Mouse (Mus musculus) megakaryocyte, embryonic 14.5 days (primary cell): ENCODE data around the gene Vwa7. TPM values are rescaled to one million over a fixed set of nuclear protein-coding genes. Genes with fewer than 3 reads are reported as not detected.
"Not testable (repeated sequence)": the region's sequence is repeated elsewhere in the genome, so short reads cannot be mapped to it uniquely, and the experiment has no call there.

Experiments
- H3K27me3 ChIP-seq: replicated peaks from 2 replicates; pipeline ENCODE3; 2012; ENCODE audit warnings: inconsistent platforms
- H3K36me3 ChIP-seq: replicated peaks from 2 replicates; pipeline ENCODE3; 2012; ENCODE audit warnings: low read length, inconsistent platforms, mixed read lengths
- H3K4me1 ChIP-seq: 2 replicates; pipeline ENCODE4 v1.6.1; 2012; ENCODE audit warnings: inconsistent platforms
- H3K4me3 ChIP-seq: replicated peaks from 2 replicates; pipeline ENCODE3; 2012; ENCODE audit warnings: moderate library complexity, mild to moderate bottlenecking, inconsistent platforms
- H3K9me3 ChIP-seq: 2 replicates; pipeline ENCODE4 v1.6.1; 2012; ENCODE audit warnings: inconsistent platforms
- FLI1 ChIP-seq: IDR thresholded peaks from 2 replicates; pipeline ENCODE4 v1.6.1; 2012; ENCODE audit warnings: low read length, inconsistent platforms, mixed read lengths
- GATA1 ChIP-seq: IDR thresholded peaks from 3 replicates; pipeline ENCODE4 v1.6.1; 2012; ENCODE audit warnings: mixed read lengths, low read length, inconsistent platforms, borderline replicate concordance
- polyA plus RNA-seq: library from polyadenylated mRNA; stranded (reverse); fragments of >175 nt; gene quantifications from 2 replicates; pipeline ENCODE4 v1.2.3, GENCODE M21; 2012; ENCODE audit warnings: low replicate concordance; ENCODE audit not compliant: insufficient read depth

The Vwa7 gene
- 0.38 and 0.40 TPM in 2 replicates for polyA plus RNA-seq

DNA sequence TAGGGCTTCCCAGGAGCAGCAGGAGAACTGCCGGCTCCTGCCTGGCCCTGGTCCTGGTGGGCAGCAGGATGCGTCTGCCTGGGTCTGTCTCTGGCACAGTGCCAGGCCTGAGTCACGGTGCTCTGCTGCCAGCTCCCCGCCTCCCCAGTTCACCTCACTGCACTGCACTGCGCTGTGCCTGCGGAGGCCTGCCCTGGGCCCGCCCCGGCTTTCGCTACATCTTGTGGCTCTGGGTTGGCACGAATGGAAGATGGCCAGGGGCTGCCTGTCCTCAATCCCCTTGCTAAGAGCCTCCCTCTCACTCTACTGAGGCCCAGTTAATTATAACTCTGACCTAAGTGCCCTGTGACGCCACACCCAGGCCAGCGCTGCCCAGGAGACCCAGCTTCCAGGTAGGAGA is at the start of gene Vwa7:
Gene Vwa7, plus strand, starts transcription at position 204 of the 400 bp plus-strand sequence.
- Histone ChIP-seq H3K36me3 (peaks cover 62% of the 10 kb centered on the region), H3K4me1 (peaks cover 54% of the 10 kb centered on the region), H3K4me3 (no peak within 1 kb of the TSS), H3K9me3 (no peaks in the 10 kb centered on the region), H3K27me3 (peaks cover 13% of the 10 kb centered on the region)
- TF ChIP-seq FLI1: no peak
- no peak for TF ChIP-seq GATA1

DNA sequence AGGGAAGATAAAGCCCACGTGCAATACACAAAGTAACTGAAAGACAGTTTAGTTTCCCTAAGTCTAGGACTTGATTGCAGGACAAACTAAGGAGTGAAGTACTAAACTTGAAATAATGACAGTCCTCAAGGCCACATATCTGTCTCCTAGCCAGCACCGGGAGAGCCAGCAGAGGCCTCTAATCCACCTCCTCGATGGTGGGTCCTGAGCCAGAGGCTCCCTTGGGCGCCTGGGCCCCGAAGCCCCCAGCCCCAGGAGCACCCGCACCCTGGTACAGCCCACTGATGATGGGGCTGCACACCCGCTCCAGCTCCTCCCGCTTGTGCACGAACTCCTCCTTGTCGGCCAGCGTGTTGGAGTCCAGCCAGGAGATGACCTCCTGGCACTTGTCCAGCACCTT is 46.6 kb upstream of the Vwa7 start, which contains the start of gene Gm20481:
Gene Gm20481, plus strand, starts transcription at position 91 of the 400 bp plus-strand sequence.
- H3K36me3 ChIP-seq: not testable (repeated sequence)
- peaks cover 57% of the 10 kb centered on the region for H3K27me3 ChIP-seq

DNA sequence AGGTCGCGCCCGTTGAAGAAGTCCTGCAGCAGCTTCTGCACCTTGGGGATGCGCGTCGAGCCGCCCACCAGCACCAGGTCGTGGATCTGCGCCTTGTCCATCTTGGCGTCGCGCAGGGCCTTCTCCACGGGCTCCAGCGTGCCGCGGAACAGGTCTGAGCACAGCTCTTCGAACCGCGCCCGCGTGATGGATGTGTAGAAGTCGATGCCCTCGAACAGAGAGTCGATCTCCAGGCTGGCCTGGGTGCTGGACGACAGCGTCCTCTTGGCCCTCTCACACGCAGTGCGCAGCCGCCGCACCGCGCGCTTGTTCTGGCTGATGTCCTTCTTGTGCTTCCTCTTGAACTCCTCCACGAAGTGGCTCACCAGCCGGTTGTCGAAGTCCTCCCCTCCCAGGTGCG is 45.5 kb upstream of the Vwa7 start:
- H3K27me3 ChIP-seq: peaks cover 54% of the 10 kb centered on the region

More for the DNA sequence above, 46.6 kb upstream of the Vwa7 start, which contains the start of gene Gm20481:
- H3K9me3 ChIP-seq, H3K4me3 ChIP-seq: not testable (repeated sequence)
- peaks cover 27% of the 10 kb centered on the region for H3K4me1 ChIP-seq

GRCm38 (mm10) chr17:34971694-34972068 is 44.7 kb upstream of the Vwa7 start:
- not testable (repeated sequence) for H3K36me3 ChIP-seq, H3K4me3 ChIP-seq, H3K9me3 ChIP-seq
- Histone ChIP-seq H3K27me3 (peaks cover 50% of the 10 kb centered on the region), H3K4me1 (peaks cover 22% of the 10 kb centered on the region)

More for the DNA sequence above, 45.5 kb upstream of the Vwa7 start:
- not testable (repeated sequence) for H3K9me3 ChIP-seq, H3K4me3 ChIP-seq, H3K36me3 ChIP-seq
- peaks cover 20% of the 10 kb centered on the region for H3K4me1 ChIP-seq

- peak within 1 kb of the TSS; percentile 90 for H3K4me3 ChIP-seq
- peaks cover 22% of the 10 kb centered on the region for H3K4me1 ChIP-seq
- not testable (repeated sequence) for H3K9me3 ChIP-seq, H3K36me3 ChIP-seq
- peaks cover 50% of the 10 kb centered on the region for H3K27me3 ChIP-seq
Measured at GRCm38 (mm10) chr17:34972069-34972749, 44.2 kb upstream of the Vwa7 start, which contains the start of the genes Hspa1a and Hspa1l. Gene Hspa1a (minus strand): TSS chr17:34972156. Gene Hspa1l (plus strand): TSS chr17:34972703.

- peaks cover 30% of the 10 kb centered on the region for H3K27me3 ChIP-seq
- no peak overlapping the region for H3K4me3 ChIP-seq
- H3K9me3 ChIP-seq: no peaks in the 10 kb centered on the region
- peaks cover 17% of the 10 kb centered on the region for H3K4me1 ChIP-seq
- H3K36me3 ChIP-seq: no peaks in the 10 kb centered on the region
- TF ChIP-seq FLI1: no peak
- TF ChIP-seq GATA1: no peak
Measured at GRCm38 (mm10) chr17:34975581-34976492, 40.5 kb upstream of the Vwa7 start.

DNA sequence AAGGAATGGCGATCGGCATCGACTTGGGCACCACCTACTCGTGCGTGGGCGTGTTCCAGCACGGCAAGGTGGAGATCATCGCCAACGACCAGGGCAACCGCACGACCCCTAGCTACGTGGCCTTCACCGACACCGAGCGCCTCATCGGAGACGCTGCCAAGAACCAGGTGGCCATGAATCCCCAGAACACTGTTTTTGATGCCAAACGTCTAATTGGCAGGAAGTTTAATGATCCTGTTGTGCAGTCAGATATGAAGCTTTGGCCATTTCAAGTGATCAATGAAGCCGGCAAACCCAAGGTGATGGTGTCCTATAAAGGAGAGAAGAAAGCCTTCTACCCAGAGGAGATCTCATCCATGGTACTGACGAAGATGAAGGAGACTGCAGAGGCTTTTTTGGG is 39.4 kb upstream of the Vwa7 start:
- Histone ChIP-seq H3K4me3 (no peak overlapping the region), H3K27me3 (peaks cover 30% of the 10 kb centered on the region), H3K9me3 (no peaks in the 10 kb centered on the region), H3K36me3 (no peaks in the 10 kb centered on the region), H3K4me1 (peaks cover 19% of the 10 kb centered on the region)
- no peak for TF ChIP-seq GATA1
- no peak for TF ChIP-seq FLI1

DNA sequence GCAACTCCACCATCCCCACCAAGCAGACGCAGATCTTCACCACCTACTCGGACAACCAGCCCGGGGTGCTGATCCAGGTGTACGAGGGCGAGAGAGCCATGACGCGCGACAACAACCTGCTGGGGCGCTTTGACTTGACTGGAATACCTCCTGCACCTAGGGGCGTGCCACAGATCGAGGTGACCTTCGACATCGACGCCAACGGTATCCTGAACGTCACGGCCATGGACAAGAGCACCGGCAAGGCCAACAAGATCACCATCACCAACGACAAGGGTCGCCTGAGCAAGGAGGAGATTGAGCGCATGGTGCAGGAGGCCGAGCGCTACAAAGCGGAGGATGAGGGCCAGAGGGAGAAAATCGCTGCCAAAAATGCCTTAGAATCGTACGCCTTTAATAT is 38.1 kb upstream of the Vwa7 start:
- TF ChIP-seq FLI1 (no peak), GATA1 (no peak)
- Histone ChIP-seq H3K27me3 (peaks cover 20% of the 10 kb centered on the region), H3K9me3 (no peaks in the 10 kb centered on the region), H3K4me1 (peaks cover 22% of the 10 kb centered on the region), H3K36me3 (no peaks in the 10 kb centered on the region), H3K4me3 (no peak overlapping the region)

DNA sequence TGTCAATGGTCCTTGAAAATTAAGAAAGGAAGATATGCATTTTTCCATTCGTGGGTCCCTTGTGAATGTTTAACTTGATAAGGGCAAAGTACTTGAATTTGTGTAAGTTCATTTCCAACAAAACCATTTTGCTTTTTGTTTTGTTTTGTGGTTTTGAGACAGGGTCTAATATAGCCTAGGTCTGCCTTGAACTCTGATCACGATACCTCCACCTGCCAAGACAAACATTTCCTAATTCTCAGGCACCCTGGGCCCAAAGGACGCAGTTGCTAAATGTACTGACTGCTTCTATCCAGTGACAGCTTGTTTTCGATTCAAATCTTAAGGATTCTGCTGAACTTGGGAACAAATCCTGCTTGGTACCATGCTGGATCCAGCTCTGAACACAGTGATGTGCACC is 36.7 kb upstream of the Vwa7 start:
- Histone ChIP-seq H3K9me3 (no peaks in the 10 kb centered on the region), H3K36me3 (peaks cover 2% of the 10 kb centered on the region), H3K4me3 (no peak overlapping the region), H3K27me3 (peaks cover 8% of the 10 kb centered on the region), H3K4me1 (peaks cover 29% of the 10 kb centered on the region)
- TF ChIP-seq FLI1 (no peak), GATA1 (no peak)

GRCm38 (mm10) chr17:34980655-34981054 is 35.7 kb upstream of the Vwa7 start:
- H3K4me1 ChIP-seq: peaks cover 36% of the 10 kb centered on the region
- peaks cover 13% of the 10 kb centered on the region for H3K36me3 ChIP-seq
- peak overlapping the region; percentile 97 for H3K4me3 ChIP-seq
- H3K27me3 ChIP-seq: peaks cover 4% of the 10 kb centered on the region
- H3K9me3 ChIP-seq: no peaks in the 10 kb centered on the region
- TF ChIP-seq GATA1 (no peak), FLI1 (no peak)
